Mouse (Mus musculus): ENCODE results near the gene Adck1. TPM values are rescaled to one million over a fixed set of nuclear protein-coding genes. Genes with fewer than 3 reads are reported as not detected.

Gene Adck1
- polyA plus RNA-seq, 1 experiment, result 20.3 TPM

- no peak for DNase-seq
- TF ChIP-seq POLR2A (IDR thresholded peaks at IDR 0.05; ENCODE audit: borderline replicate concordance, extremely low read depth, low read depth, low read length) (no peak), CTCF (IDR thresholded peaks at IDR 0.05; ENCODE audit: insufficient read depth, low read length) (no peak)
- Histone ChIP-seq H3K4me3 (replicated peaks; ENCODE audit: extremely low read depth, low read depth, low read length) (no peak overlapping the region), H3K4me1 (ENCODE audit: control insufficient read depth, insufficient read depth, low read length) (no peaks in the 10 kb centered on the region)
- 72% methylated on average over 12 of the region's 12 CpGs for WGBS
These were observed 59.7 kb downstream of the Adck1 start for GRCm38 (mm10) chr12:88419912-88420621.

DNA sequence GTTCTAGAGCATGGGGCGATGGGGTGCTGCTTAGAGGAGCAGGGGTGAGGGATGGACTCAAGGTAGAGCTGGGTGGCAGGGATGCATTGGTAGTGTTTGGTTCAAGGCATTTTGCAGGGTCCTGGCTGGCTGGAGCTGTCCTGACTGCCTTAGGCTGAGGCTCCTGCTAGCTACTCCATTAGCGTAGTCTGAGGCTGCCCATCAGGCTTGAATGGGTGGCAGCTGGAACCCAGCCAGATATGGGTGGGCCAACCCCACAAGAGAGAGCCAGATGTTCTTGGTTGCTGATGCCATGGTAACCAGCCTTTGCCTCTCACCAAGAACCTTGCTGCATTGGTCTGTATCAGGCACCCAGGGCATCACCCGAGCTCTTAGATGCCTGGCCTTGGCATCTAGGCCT lies 66.6 kb downstream of the Adck1 start:
- Histone ChIP-seq H3K4me3 (replicated peaks; ENCODE audit: extremely low read depth, low read depth, low read length) (no peak overlapping the region), H3K4me1 (ENCODE audit: control insufficient read depth, insufficient read depth, low read length) (no peaks in the 10 kb centered on the region)
- DNase-seq, result no peak
- TF ChIP-seq POLR2A (IDR thresholded peaks at IDR 0.05; ENCODE audit: borderline replicate concordance, extremely low read depth, low read depth, low read length) (no peak), CTCF (IDR thresholded peaks at IDR 0.05; ENCODE audit: insufficient read depth, low read length) (no peak)
- WGBS, result 88% methylated on average over 3 of the region's 3 CpGs

DNA sequence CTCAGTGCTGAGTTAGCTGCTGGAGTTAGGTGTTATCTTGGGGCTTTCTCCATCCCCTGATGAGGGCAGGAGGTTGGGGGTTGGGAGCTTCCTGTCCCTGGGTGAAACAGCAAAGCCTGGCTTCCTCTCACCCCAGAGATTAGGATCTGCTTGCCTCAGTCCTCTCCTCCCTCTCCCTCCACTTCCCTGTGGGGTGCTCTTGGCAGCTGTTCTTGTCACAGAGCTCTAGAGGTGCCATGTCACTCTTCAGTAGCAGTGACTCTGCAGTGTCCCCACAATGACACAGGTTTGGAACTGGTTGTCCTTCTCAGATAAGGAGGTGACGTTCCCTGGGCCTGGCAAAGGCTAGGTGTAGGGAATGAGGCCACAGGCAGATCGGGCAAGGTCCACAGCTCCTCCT lies 68.4 kb downstream of the Adck1 start:
- 72% methylated on average over 2 of the region's 2 CpGs for WGBS
- TF ChIP-seq POLR2A (IDR thresholded peaks at IDR 0.05; ENCODE audit: borderline replicate concordance, extremely low read depth, low read depth, low read length), result no peak
- no peak for TF ChIP-seq CTCF (IDR thresholded peaks at IDR 0.05; ENCODE audit: insufficient read depth, low read length)
- Histone ChIP-seq H3K4me1 (ENCODE audit: control insufficient read depth, insufficient read depth, low read length) (no peaks in the 10 kb centered on the region), H3K4me3 (replicated peaks; ENCODE audit: extremely low read depth, low read depth, low read length) (no peak overlapping the region)
- no peak for DNase-seq

- Histone ChIP-seq H3K4me3 (replicated peaks; ENCODE audit: extremely low read depth, low read depth, low read length) (no peak overlapping the region), H3K4me1 (ENCODE audit: control insufficient read depth, insufficient read depth, low read length) (no peaks in the 10 kb centered on the region)
- no peak for DNase-seq
- TF ChIP-seq POLR2A (IDR thresholded peaks at IDR 0.05; ENCODE audit: borderline replicate concordance, extremely low read depth, low read depth, low read length), result no peak
- TF ChIP-seq CTCF (IDR thresholded peaks at IDR 0.05; ENCODE audit: insufficient read depth, low read length), result no peak
- WGBS, result 88% methylated on average over 4 of the region's 4 CpGs
These were observed 71.9 kb downstream of the Adck1 start for GRCm38 (mm10) chr12:88432277-88432676.

DNA sequence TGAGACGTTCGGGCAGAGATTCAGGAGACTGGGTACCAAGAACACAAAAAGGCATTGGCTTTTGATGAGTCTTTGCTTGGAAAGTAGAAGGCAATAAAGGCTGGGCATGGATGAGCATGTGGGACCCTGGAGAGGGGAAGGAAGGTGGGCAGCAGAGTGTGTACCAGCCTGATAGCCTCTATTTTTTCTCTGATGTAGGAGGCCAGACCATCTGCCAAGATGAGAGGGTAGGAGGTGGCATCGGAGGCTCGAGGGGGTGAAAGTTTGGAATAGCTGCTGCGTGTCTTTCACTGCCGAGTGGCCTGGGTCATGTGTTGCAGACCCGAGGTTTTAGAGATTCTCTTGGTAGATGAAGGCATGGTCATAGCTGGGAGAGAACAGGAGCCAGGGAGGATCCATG lies 72.8 kb downstream of the Adck1 start:
- Histone ChIP-seq H3K4me3 (replicated peaks; ENCODE audit: extremely low read depth, low read depth, low read length) (no peak overlapping the region), H3K4me1 (ENCODE audit: control insufficient read depth, insufficient read depth, low read length) (no peaks in the 10 kb centered on the region)
- TF ChIP-seq POLR2A (IDR thresholded peaks at IDR 0.05; ENCODE audit: borderline replicate concordance, extremely low read depth, low read depth, low read length) (no peak), CTCF (IDR thresholded peaks at IDR 0.05; ENCODE audit: insufficient read depth, low read length) (no peak)
- WGBS, result 90% methylated on average over 7 of the region's 7 CpGs
- DNase-seq, result no peak

- H3K4me3 ChIP-seq (replicated peaks; ENCODE audit: extremely low read depth, low read depth, low read length), result no peak overlapping the region
- TF ChIP-seq POLR2A (IDR thresholded peaks at IDR 0.05; ENCODE audit: borderline replicate concordance, extremely low read depth, low read depth, low read length), result no peak
- no peak for TF ChIP-seq CTCF (IDR thresholded peaks at IDR 0.05; ENCODE audit: insufficient read depth, low read length)
- WGBS, result 68% methylated on average over 15 of the region's 15 CpGs
These were observed 76.8 kb downstream of the Adck1 start for GRCm38 (mm10) chr12:88436962-88437750.

DNA sequence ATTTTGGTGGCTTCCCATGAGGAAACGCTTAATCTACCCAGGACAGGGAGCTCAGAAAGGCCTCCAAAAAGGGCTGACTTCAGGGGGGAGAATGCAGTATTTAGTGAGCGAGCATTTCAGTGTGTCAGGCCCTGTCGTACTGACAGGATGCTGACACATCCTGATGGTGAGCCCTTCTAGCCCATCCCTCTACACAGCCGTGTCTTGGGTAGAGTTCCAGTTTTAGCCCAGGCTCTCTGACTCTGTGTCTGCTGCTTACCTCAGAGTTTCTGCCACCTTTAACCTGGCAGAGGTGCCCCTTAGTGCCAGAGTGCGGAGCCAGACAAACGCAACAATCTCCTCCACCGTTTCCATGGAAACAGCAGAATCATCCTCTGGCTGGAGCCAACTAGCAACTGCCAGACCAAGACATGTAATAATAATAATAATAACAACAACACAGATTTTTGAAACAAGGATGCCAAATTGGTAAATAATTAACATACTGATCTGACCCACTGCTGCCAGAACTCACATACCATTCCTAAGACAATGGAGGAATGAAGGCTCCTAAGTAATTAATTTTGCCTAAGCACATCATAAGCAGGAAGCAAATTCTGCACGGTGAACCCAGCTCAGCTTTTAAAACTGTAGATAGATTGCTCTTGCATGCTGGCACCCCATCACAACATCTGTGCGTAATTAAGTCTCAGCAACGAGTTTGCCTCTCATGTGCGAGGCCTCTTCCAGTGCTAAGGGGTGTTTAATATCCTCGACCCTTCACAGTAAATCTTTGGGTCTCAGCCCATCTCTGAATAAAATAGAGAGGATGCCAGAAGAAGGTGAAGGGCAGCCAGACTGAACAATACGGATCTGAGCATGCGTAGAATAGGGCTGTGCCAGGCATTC lies 81.8 kb downstream of the Adck1 start:
- 77% methylated on average over 14 of the region's 14 CpGs for WGBS
- H3K4me3 ChIP-seq (replicated peaks; ENCODE audit: extremely low read depth, low read depth, low read length), result no peak overlapping the region
- no peak for DNase-seq
- TF ChIP-seq POLR2A (IDR thresholded peaks at IDR 0.05; ENCODE audit: borderline replicate concordance, extremely low read depth, low read depth, low read length), result no peak
- TF ChIP-seq CTCF (IDR thresholded peaks at IDR 0.05; ENCODE audit: insufficient read depth, low read length), result no peak
- H3K4me1 ChIP-seq (ENCODE audit: control insufficient read depth, insufficient read depth, low read length), result no peaks in the 10 kb centered on the region

More at GRCm38 (mm10) chr12:88436962-88437750, 76.8 kb downstream of the Adck1 start:
- H3K4me1 ChIP-seq (ENCODE audit: control insufficient read depth, insufficient read depth, low read length), result no peaks in the 10 kb centered on the region
- DNase-seq, result no peak

GRCm38 (mm10) chr12:88444040-88444439 lies 83.7 kb downstream of the Adck1 start:
- Histone ChIP-seq H3K4me3 (replicated peaks; ENCODE audit: extremely low read depth, low read depth, low read length) (no peak overlapping the region), H3K4me1 (ENCODE audit: control insufficient read depth, insufficient read depth, low read length) (no peaks in the 10 kb centered on the region)
- 73% methylated on average over 5 of the region's 5 CpGs for WGBS
- DNase-seq, result peak; percentile 28
- no peak for TF ChIP-seq CTCF (IDR thresholded peaks at IDR 0.05; ENCODE audit: insufficient read depth, low read length)
- no peak for TF ChIP-seq POLR2A (IDR thresholded peaks at IDR 0.05; ENCODE audit: borderline replicate concordance, extremely low read depth, low read depth, low read length)

DNA sequence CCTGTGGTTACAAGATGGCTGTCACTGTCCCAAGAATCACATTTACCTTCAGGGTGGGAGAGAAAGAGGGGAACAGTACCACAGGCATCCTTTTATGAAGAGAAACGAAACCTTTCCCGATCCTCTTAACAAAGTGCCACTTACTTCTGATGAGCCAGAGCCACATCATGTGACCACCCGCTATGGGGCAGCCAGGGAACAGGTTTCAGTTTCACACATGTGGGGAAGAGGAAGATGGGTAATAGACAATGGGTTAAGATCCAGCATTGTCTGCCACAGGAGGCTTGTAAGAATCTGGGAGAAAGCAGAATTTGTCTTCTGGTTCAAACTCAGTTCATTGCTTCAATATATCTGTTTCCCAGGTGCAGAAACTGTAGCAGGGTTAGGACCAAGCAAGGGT lies 85.1 kb downstream of the Adck1 start:
- 78% methylated on average over 3 of the region's 3 CpGs for WGBS
- no peak for DNase-seq
- no peak overlapping the region for H3K4me3 ChIP-seq (replicated peaks; ENCODE audit: extremely low read depth, low read depth, low read length)
- no peaks in the 10 kb centered on the region for H3K4me1 ChIP-seq (ENCODE audit: control insufficient read depth, insufficient read depth, low read length)
- TF ChIP-seq POLR2A (IDR thresholded peaks at IDR 0.05; ENCODE audit: borderline replicate concordance, extremely low read depth, low read depth, low read length) (no peak), CTCF (IDR thresholded peaks at IDR 0.05; ENCODE audit: insufficient read depth, low read length) (no peak)

All from lung, adult 2 months (tissue).